Mouse (Mus musculus) kidney, embryonic 15.5 days (tissue): ENCODE results near the gene Ggt6. TPM values are rescaled to one million over a fixed set of nuclear protein-coding genes. Genes with fewer than 3 reads are reported as not detected.
A peak's percentile ranks its signal among the peaks of the same experiment; 100 is the strongest.

Experiments
- ATAC-seq: fragments of 200-750 bp; cut with Nextera tagmentation; replicated peaks from 2 replicates; pipeline ENCODE4 v1.8.0; 2017; ENCODE audit warnings: moderate TSS enrichment; ENCODE audit not compliant: low FRiP score
- H3K27ac ChIP-seq: fragments of 300-500 bp; sonication (generic); 2 replicates; pipeline ENCODE4 v1.5.1; 2015; ENCODE audit warnings: mild to moderate bottlenecking, inconsistent platforms
- H3K27me3 ChIP-seq: fragments of 300-500 bp; sonication (generic); 2 replicates; pipeline ENCODE4 v1.6.1; 2015; ENCODE audit warnings: inconsistent platforms
- H3K36me3 ChIP-seq: fragments of 300-500 bp; sonication (generic); 2 replicates; pipeline ENCODE4 v1.6.1; 2015; ENCODE audit warnings: inconsistent platforms
- H3K4me1 ChIP-seq: fragments of 300-500 bp; sonication (generic); 2 replicates; pipeline ENCODE4 v1.6.1; 2015; ENCODE audit warnings: inconsistent platforms
- H3K4me2 ChIP-seq: fragments of 300-500 bp; sonication (generic); 2 replicates; pipeline ENCODE4 v1.6.1; 2015; ENCODE audit warnings: moderate library complexity, mild to moderate bottlenecking, inconsistent platforms
- H3K4me3 ChIP-seq: fragments of 300-500 bp; sonication (generic); replicated peaks from 2 replicates; pipeline ENCODE4 v1.5.1; 2015; ENCODE audit warnings: mild to moderate bottlenecking, inconsistent platforms
- H3K9ac ChIP-seq: fragments of 300-500 bp; sonication (generic); 2 replicates; pipeline ENCODE4 v1.6.1; 2015; ENCODE audit warnings: mild to moderate bottlenecking, inconsistent platforms
- H3K9me3 ChIP-seq: fragments of 300-500 bp; sonication (generic); replicated peaks from 2 replicates; pipeline ENCODE4 v1.6.1; 2016; ENCODE audit warnings: inconsistent platforms
- WGBS: fragments of 180-500 bp; shearing (Covaris S2); methylation state at CpG from one replicate; pipeline ENCODE4 v1.1.7; 2015; ENCODE audit warnings: mixed read lengths; 5-methylcytosine and 5-hydroxymethylcytosine counted together
- polyA plus RNA-seq: library from polyadenylated mRNA; unstranded; fragments of >200 nt; fragmentation: Nextera tagmentation; extraction: Ambion mirVana; gene quantifications from 2 replicates; pipeline ENCODE4 v1.2.1, GENCODE M21; 2015

Gene Ggt6
- polyA plus RNA-seq, 1 experiment from 2014 or later: 0.87 TPM

DNA sequence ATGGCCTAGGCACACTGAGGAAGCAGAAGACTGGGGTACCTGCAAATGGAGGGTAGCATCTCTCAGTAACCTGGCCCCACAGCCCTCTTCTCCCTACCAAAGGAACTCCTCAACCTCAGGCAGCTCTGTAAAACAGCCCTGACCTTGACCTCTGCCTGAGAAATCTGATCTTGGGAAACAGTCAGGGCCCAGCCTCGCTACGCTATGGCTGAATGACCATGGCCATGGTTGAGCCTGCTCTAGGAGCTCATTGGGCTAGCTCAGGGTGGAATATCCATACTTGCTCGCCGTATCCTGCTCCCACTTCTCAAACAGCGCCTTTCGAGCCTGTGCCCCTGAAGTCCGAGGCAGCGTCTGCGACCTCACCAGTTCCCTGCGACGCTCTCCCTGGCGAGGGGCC is 34.3 kb upstream of the Ggt6 start:
- ATAC-seq: peak; percentile 80
- H3K36me3 ChIP-seq: peaks cover 48% of the 10 kb centered on the region

DNA sequence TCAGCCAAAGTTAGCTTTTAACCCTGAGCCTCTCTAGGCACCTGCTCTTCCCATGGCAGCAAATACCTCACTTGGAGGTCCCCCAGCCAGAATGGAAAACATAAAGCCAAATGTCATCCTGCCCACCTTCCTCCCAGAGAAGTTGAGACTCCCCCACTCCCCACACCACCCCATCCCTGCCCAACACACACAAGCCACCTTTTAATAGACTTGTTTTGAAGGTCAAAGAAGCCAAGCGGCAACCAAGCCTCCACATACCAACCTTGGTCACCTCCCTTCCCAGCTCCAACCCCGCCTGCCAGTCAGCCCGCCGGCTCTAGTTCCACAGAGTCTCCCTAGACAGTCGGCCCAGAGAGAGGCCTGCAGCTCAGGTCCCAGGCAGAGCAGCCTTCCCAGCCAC is 33.3 kb upstream of the Ggt6 start:
- Histone ChIP-seq H3K27ac (peak overlapping the region; percentile 94), H3K4me2 (peak overlapping the region; percentile 41), H3K27me3 (no peaks in the 10 kb centered on the region), H3K4me1 (peaks cover 87% of the 10 kb centered on the region), H3K36me3 (peaks cover 40% of the 10 kb centered on the region), H3K4me3 (no peak overlapping the region), H3K9me3 (no peaks in the 10 kb centered on the region), H3K9ac (no peak overlapping the region)
- peak; percentile 72 for ATAC-seq
- WGBS: 20% methylated on average over 5 of the region's 5 CpGs

More for the DNA sequence above, 34.3 kb upstream of the Ggt6 start:
- no peaks in the 10 kb centered on the region for H3K27me3 ChIP-seq
- H3K9me3 ChIP-seq: no peaks in the 10 kb centered on the region
- 44% methylated on average over 12 of the region's 12 CpGs for WGBS
- H3K4me3 ChIP-seq: no peak overlapping the region; the same call in 1 of the 2 replicates
- peaks cover 87% of the 10 kb centered on the region for H3K4me1 ChIP-seq
- H3K4me2 ChIP-seq: peak overlapping the region; percentile 41
- H3K27ac ChIP-seq: peak overlapping the region; percentile 94
- H3K9ac ChIP-seq: peak overlapping the region; percentile 21; the same call in 1 of the 2 replicates

DNA sequence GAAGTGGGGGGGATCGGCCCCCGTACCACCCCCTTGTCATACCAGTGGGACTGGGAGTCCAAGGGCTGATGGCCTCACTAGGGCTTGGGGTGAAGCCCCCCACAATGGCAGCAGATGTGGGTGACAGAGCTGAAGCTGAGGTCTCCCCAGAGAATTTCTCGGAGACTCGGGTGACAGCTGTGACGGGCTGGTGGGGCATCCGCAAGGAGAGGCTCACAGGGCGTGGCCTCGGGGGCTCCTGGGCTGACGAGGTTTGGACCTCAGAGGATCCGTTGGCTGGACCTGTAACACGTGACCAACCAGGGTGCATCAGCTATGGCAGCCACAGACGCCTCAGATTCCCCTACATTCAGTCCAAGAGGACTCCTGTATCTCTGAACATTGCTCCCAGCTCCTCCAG is 32.4 kb upstream of the Ggt6 start:
- WGBS: 83% methylated on average over 12 of the region's 12 CpGs
- H3K36me3 ChIP-seq: peaks cover 31% of the 10 kb centered on the region
- H3K4me3 ChIP-seq: no peak overlapping the region

DNA sequence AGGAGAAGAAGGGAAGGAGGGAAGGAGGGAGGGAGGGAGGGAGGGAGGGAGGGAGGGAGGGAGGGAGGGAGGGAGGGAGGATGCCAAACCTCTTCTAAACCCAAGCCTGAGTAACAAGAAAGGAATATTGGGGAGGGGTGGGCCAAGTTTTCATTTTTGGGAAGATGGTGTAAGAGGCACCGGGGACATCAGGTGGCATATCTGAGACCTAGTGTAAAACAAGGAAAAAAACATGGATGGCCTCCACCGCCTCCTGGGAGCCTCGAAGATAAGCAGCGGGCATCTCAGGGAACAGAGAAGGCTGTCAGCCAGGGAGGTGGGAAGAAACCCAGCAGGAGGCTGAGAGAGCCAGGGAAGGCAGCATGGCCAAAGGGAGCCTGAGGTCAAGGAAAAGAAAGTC is 29.8 kb upstream of the Ggt6 start:
- WGBS: 71% methylated on average over 4 of the region's 4 CpGs

More for the DNA sequence above, 32.4 kb upstream of the Ggt6 start:
- no peak overlapping the region for H3K9ac ChIP-seq
- no peak for ATAC-seq
- no peak overlapping the region for H3K4me2 ChIP-seq
- H3K4me1 ChIP-seq: peaks cover 88% of the 10 kb centered on the region
- no peaks in the 10 kb centered on the region for H3K27me3 ChIP-seq
- peak overlapping the region; percentile 94 for H3K27ac ChIP-seq
- H3K9me3 ChIP-seq: no peaks in the 10 kb centered on the region

DNA sequence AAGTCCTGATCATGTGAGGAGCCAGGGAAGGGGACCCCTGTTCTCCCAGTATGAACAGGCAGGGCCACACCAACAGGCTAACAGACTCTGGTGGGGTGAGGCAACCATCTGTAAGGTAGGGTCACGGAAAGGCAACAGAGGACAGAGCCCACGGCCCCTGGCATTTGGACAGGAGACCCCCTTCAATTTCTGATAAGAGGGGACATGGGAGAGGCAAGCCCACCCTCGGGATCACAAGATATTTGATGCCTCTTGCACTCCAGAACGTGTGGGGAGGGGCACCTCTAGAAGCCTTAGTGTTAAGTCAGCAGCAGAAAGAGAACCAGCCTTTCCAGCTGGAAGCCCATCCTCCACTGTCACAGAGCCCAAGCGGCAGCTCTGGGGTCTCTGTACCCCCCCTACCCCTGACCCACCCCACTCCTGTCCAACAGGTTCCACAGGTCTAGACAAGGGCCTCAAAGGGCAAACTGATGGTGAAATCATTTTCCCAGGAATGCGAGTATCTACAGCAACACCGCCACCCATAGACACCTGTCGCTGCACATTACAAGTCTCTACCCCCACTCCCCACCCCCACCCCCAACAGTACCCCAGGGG is 29.1 kb upstream of the Ggt6 start:
- Histone ChIP-seq H3K9me3 (no peaks in the 10 kb centered on the region), H3K4me3 (peak overlapping the region; percentile 3; the same call in 1 of the 2 replicates), H3K9ac (0 out of 2 replicates have a peak overlapping the region, but pooled peaks have one; percentile 14), H3K4me1 (peaks cover 98% of the 10 kb centered on the region), H3K4me2 (peak overlapping the region; percentile 97), H3K27ac (peak overlapping the region; percentile 52), H3K27me3 (0 out of 2 replicates have a peak, but pooled peaks cover 3% of the 10 kb centered on the region), H3K36me3 (peaks cover 6% of the 10 kb centered on the region)
- ATAC-seq: no peak
- 53% methylated on average over 8 of the region's 8 CpGs for WGBS

More for the DNA sequence above, 29.8 kb upstream of the Ggt6 start:
- H3K27me3 ChIP-seq: 0 out of 2 replicates have a peak, but pooled peaks cover 3% of the 10 kb centered on the region
- H3K36me3 ChIP-seq: peaks cover 10% of the 10 kb centered on the region
- H3K4me2 ChIP-seq: peak overlapping the region; percentile 97
- no peaks in the 10 kb centered on the region for H3K9me3 ChIP-seq
- 0 out of 2 replicates have a peak overlapping the region, but pooled peaks have one; percentile 4 for H3K9ac ChIP-seq
- peaks cover 98% of the 10 kb centered on the region for H3K4me1 ChIP-seq
- H3K4me3 ChIP-seq: 0 out of 2 replicates have a peak overlapping the region, but pooled peaks have one; percentile 3
- peak overlapping the region; percentile 52 for H3K27ac ChIP-seq
- ATAC-seq: no peak

DNA sequence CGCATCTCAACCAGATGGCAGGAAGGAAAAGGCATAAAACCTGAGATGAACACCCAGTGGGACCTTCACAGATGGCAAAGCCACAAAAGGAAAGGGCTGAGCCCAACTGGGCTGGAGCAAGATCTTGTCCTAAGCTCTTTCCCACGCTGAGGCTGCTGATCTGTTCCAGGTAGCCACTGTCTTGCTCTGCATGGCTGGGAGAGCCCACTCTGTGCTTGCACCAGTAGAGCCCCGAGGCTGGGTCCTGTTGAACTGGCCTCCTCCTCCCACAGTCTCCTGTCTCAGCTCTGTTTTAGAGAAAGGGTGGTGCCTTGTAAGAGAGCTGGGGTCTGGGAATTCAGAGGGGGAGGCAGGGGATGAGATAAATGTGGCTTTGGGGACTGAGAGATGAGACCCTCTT is 28.2 kb upstream of the Ggt6 start:
- Histone ChIP-seq H3K4me3 (peak overlapping the region; percentile 88; the same call in 1 of the 2 replicates), H3K27me3 (0 out of 2 replicates have a peak, but pooled peaks cover 3% of the 10 kb centered on the region), H3K4me2 (peak overlapping the region; percentile 97), H3K9ac (no peak overlapping the region), H3K27ac (peak overlapping the region; percentile 52), H3K9me3 (no peaks in the 10 kb centered on the region), H3K4me1 (peaks cover 97% of the 10 kb centered on the region), H3K36me3 (peaks cover 6% of the 10 kb centered on the region)
- WGBS: 30% methylated on average over 3 of the region's 3 CpGs
- no peak for ATAC-seq

DNA sequence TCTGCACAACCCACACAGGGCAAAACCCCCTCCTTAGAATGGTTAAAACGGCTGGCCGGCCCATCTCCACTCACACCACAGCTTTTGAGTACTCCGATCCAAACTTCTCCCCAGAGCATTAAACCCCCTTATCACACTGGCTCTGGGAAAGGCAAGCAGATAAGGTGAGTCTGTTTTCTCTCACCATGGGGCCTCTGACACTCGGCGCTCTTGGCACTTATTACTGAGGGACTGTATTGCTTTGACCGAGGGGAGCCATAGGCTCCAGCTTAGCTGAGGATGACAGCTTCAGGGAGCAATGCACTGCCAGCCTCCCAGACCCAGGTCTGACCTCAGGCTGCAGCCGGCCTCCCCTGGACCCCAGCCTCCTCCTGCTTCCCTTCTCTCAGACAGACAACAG is 27.8 kb upstream of the Ggt6 start:
- no peak overlapping the region for H3K9ac ChIP-seq
- ATAC-seq: no peak
- peak overlapping the region; percentile 97 for H3K4me2 ChIP-seq
- peaks cover 6% of the 10 kb centered on the region for H3K36me3 ChIP-seq
- H3K27me3 ChIP-seq: 0 out of 2 replicates have a peak, but pooled peaks cover 3% of the 10 kb centered on the region
- H3K4me3 ChIP-seq: peak overlapping the region; percentile 88
- H3K9me3 ChIP-seq: no peaks in the 10 kb centered on the region
- H3K27ac ChIP-seq: peak overlapping the region; percentile 52; the same call in 1 of the 2 replicates
- peaks cover 97% of the 10 kb centered on the region for H3K4me1 ChIP-seq
- WGBS: 18% methylated on average over 7 of the region's 7 CpGs

DNA sequence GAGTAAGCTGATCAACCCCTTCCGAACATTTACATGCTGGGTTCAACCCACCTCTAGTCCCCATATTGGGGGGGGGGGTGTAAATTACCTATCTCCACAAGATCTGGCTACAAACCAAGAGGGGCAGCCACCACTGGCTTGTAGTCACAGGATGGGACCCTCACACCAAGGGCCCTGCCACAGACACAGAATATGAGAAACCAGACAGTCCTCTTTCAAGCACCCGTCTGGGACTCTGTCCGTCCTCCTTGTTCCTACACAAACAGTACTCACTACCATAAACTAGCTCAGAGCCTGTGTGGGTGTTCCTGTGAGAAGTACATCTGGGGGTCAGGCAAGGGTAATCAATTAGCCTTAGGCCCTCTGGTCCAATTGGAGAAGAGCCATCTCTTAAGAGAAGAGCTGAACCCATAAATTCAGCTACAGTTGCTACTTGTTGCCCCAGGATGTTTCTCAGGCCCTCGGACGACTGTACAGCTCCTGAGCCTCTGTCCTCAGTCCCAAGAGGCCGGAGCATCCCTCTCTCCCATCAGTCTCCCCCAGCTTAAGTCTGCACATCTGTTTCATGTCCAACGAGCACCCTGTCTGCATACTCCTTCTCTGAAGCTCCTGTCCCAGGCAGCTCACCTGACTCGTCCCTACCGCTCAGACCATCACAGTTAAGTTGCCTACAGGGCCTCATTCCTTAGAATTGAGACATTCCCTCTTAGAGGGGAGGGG is 26.7 kb upstream of the Ggt6 start:
- peaks cover 97% of the 10 kb centered on the region for H3K4me1 ChIP-seq
- no peak for ATAC-seq
- no peaks in the 10 kb centered on the region for H3K9me3 ChIP-seq
- H3K36me3 ChIP-seq: peaks cover 3% of the 10 kb centered on the region
- WGBS: 27% methylated on average over 9 of the region's 9 CpGs
- H3K4me2 ChIP-seq: peak overlapping the region; percentile 97
- peak overlapping the region; percentile 52 for H3K9ac ChIP-seq
- peak overlapping the region; percentile 88 for H3K4me3 ChIP-seq
- H3K27me3 ChIP-seq: 0 out of 2 replicates have a peak, but pooled peaks cover 3% of the 10 kb centered on the region
- peak overlapping the region; percentile 97 for H3K27ac ChIP-seq

DNA sequence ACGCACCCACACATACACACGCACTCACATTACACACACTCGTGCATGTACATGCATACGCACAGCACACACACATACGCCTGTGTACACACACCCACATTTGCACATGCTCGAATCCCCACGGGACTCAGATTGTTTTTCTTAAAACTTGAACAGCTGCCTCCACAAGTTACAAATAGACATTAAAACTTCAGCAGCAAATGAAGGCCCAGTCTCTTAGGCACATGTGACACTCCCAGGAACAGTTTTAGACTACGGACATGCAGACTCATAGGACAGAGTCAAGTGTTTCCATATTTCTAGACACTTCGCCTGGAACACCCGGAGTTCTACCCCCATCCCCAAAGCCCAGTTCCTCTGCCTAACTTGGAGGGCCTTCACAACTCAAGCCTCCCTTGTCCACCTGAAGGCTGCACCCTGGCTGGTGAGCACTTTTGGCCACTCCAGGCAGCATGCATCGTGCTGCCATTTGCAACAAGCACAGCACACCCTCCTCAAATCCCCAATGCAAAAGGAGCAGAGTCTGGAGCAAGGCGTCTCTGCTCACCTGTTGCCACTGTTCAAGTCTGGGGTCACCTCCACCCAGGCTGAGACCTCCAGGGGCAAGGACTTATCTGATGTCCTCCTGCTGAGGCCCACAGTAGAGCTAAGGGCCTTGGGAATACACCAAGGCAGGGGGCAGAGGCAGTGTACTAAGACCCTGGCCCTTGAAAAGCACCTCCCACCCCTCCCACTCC is 25.5 kb upstream of the Ggt6 start:
- peak overlapping the region; percentile 88 for H3K4me3 ChIP-seq
- H3K4me2 ChIP-seq: peak overlapping the region; percentile 97
- ATAC-seq: no peak
- peak overlapping the region; percentile 52; the same call in 1 of the 2 replicates for H3K9ac ChIP-seq
- H3K27ac ChIP-seq: peak overlapping the region; percentile 97
- H3K36me3 ChIP-seq: no peaks in the 10 kb centered on the region
- peaks cover 97% of the 10 kb centered on the region for H3K4me1 ChIP-seq
- WGBS: 49% methylated on average over 12 of the region's 12 CpGs
- no peaks in the 10 kb centered on the region for H3K9me3 ChIP-seq
- 0 out of 2 replicates have a peak, but pooled peaks cover 3% of the 10 kb centered on the region for H3K27me3 ChIP-seq

DNA sequence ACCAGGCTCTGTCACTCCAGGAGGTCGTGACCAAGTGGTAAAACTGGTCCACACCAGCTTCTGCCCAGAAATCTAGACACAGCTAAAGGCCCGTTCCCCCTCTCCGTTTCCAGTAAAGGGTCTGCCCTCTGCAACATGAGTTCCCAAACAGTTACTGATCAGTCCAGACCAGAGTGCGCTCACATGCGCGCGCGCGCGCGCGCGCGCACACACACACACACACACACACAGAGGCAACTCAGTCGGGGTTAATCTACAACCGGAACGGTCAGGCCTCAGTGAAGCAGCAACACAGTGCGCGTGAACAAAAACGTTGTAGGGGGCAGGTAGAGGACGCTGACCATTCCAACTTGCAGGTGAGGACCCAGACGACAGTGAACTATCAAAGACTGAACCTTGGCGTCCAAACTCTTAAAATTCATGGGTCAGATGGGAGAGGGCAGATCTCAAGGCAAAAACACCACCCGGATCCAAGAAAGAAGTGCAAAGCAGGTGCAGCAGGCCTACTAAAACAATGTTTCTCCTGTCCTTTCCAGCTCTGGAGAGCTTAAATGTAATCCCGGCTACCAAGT is 24.7 kb upstream of the Ggt6 start:
- Histone ChIP-seq H3K36me3 (no peaks in the 10 kb centered on the region), H3K27ac (peak overlapping the region; percentile 97), H3K4me1 (peaks cover 97% of the 10 kb centered on the region), H3K9me3 (no peaks in the 10 kb centered on the region), H3K4me3 (peak overlapping the region; percentile 88), H3K27me3 (peaks cover 3% of the 10 kb centered on the region; the same call in 1 of the 2 replicates), H3K9ac (peak overlapping the region; percentile 89), H3K4me2 (peak overlapping the region; percentile 97)
- 1% methylated on average over 25 of the region's 25 CpGs for WGBS
- ATAC-seq: peak; percentile 57
